Mouse (Mus musculus) E14TG2a.4 (cell line): Measurements from ENCODE around the gene Kif1a.

Source experiments
- CTCF ChIP-seq: conservative IDR thresholded peaks from 2 replicates; pipeline ENCODE4 v1.5.1; 2014; ENCODE audit warnings: low read length
- NANOG ChIP-seq: IDR thresholded peaks from 2 replicates; pipeline ENCODE4 v1.6.1; 2014; ENCODE audit warnings: borderline replicate concordance, low read length, mixed read lengths
- POU5F1 ChIP-seq: IDR thresholded peaks from 2 replicates; pipeline ENCODE4 v1.6.1; 2014; ENCODE audit warnings: low read length, borderline replicate concordance

- TF ChIP-seq CTCF (no peak), NANOG (no peak), POU5F1 (no peak)
Measured at GRCm38 (mm10) chr1:93130242-93130983, 28.7 kb upstream of the Kif1a start.
